Mouse (Mus musculus): Measurements from ENCODE around the gene Cpsf4l. TPM values are rescaled to one million over a fixed set of nuclear protein-coding genes. Genes with fewer than 3 reads are reported as not detected.
A peak's percentile ranks its signal among the peaks of the same experiment; 100 is the strongest.

The Cpsf4l gene
- total and polyA plus RNA-seq, 2 experiments, result 3.0 to 9.9 TPM

DNA sequence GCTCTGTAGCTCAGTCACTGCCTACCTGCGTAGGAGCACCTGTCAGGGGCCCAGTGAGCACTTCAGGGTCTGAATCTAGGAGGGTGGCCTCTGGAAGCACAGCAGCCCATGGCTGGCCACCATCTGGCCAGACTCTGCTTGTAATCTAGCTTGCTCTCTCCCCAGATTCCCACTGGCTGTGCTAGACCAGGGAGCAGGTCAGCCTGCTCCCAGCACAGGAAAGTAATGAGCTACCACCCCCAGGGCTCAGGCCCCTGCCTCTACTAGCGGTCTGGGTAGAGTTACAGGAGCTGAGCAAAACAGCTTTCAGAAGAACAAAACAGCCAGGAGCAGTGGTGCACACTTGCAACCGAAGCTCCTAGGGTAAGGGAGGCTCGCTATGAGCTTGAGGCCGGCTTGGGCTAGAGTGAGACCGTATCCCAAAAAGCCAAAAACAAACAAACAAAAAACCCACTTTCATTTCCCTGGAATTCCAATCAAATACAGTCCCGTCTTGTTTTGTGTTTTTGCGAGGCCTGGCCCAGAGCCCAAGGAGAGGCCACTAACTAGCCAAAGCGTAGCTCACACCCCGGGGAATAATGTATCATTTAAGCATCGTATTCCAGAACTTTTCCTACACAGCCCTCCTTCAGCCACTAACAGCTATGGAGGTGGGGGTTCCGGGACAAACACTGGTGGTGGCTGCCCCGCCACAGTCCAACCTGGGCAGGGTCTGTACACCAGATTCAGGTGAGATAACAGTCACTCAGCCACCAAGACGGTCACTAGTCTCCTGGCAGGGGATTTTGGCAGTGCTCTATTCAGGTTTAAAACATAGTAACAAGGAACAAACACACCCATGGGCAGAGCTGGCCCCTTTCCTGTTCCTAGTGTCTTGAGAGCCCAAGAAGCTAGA lies 17.4 kb upstream of the Cpsf4l start:
- H3K4me1 ChIP-seq (ENCODE audit: control insufficient read depth, insufficient read depth, low read length), result peaks cover 54% of the 10 kb centered on the region
- WGBS, result 64% methylated on average over 14 of the region's 14 CpGs
- TF ChIP-seq CTCF (IDR thresholded peaks at IDR 0.05; ENCODE audit: low read depth, low read length) (no peak), POLR2A (IDR thresholded peaks at IDR 0.05; ENCODE audit: extremely low read depth, insufficient read depth, low read length) (no peak)

DNA sequence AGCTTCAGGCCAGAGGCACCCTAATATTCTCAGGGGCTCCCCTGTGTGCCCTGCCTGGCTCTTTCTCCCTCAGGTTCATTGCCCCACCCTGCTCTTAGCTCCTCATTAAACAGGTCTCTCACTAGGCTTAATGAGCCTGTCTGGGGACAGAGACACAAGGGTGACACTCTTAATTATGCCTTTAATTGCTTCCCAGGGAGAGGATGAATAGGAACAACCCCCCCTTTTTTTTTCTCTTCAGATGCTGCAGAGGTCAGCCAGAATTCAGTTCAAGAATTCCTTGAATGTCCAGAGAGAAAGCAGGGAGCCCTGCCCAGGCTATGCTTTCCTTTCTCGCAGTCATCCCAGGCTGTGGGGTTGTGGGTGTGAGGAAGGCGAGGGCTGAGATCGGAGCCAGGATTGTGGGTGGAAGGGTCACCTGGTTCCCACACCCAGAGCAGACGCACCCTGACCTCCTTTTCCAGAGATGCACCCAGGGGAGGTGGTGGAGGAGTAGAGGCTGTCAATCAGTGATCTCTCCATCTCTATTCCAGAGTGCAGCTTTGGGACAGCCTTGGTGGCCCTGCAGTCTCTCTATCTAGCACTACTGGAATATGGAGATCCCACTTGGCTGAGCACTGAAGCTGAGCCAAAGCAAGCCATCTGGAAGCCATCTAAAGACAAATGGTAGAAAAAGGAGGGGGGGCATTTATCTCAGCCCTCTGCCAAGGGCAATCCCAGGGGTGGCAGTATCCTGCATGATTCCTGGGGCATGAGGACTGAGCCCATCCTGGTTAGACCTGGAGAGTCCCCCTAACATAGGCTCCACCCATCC lies 15.6 kb upstream of the Cpsf4l start:
- Histone ChIP-seq H3K4me1 (ENCODE audit: control insufficient read depth, insufficient read depth, low read length) (peaks cover 42% of the 10 kb centered on the region), H3K27me3 (ENCODE audit: control insufficient read depth, insufficient read depth, low read length) (no peaks in the 10 kb centered on the region), H3K4me3 (ENCODE audit: insufficient read depth, low read depth, low read length) (no peak overlapping the region), H3K36me3 (ENCODE audit: control insufficient read depth, insufficient read depth, low read length) (peaks cover 7% of the 10 kb centered on the region; the same call in 1 of the 2 replicates), H3K27ac (replicated peaks; ENCODE audit: insufficient read depth, low read depth, low read length) (peak overlapping the region; percentile 11; the same call in 1 of the 2 replicates), H3K79me2 (ENCODE audit: control insufficient read depth, insufficient read depth, low read length) (peaks cover 15% of the 10 kb centered on the region; the same call in 1 of the 2 replicates), H3K9ac (ENCODE audit: low read depth, low read length) (no peak overlapping the region)
- WGBS, result 13% methylated on average over 4 of the region's 4 CpGs
- TF ChIP-seq CTCF (IDR thresholded peaks at IDR 0.05; ENCODE audit: low read depth, low read length), result no peak
- no peak for TF ChIP-seq POLR2A (IDR thresholded peaks at IDR 0.05; ENCODE audit: extremely low read depth, insufficient read depth, low read length)
- DNase-seq (ENCODE audit: extremely low read depth, low read depth, low spot score), result peak; percentile 57

More for the DNA sequence above, 17.4 kb upstream of the Cpsf4l start:
- H3K27me3 ChIP-seq (ENCODE audit: control insufficient read depth, insufficient read depth, low read length), result no peaks in the 10 kb centered on the region
- peak overlapping the region; percentile 73 for H3K27ac ChIP-seq (replicated peaks; ENCODE audit: insufficient read depth, low read depth, low read length)
- H3K9ac ChIP-seq (ENCODE audit: low read depth, low read length), result peak overlapping the region; percentile 29; the same call in 1 of the 2 replicates
- H3K79me2 ChIP-seq (ENCODE audit: control insufficient read depth, insufficient read depth, low read length), result peaks cover 16% of the 10 kb centered on the region; the same call in 1 of the 2 replicates
- no peak for DNase-seq (ENCODE audit: extremely low read depth, low read depth, low spot score)
- H3K36me3 ChIP-seq (ENCODE audit: control insufficient read depth, insufficient read depth, low read length), result peaks cover 7% of the 10 kb centered on the region; the same call in 1 of the 2 replicates
- no peak overlapping the region for H3K4me3 ChIP-seq (ENCODE audit: insufficient read depth, low read depth, low read length)

DNA sequence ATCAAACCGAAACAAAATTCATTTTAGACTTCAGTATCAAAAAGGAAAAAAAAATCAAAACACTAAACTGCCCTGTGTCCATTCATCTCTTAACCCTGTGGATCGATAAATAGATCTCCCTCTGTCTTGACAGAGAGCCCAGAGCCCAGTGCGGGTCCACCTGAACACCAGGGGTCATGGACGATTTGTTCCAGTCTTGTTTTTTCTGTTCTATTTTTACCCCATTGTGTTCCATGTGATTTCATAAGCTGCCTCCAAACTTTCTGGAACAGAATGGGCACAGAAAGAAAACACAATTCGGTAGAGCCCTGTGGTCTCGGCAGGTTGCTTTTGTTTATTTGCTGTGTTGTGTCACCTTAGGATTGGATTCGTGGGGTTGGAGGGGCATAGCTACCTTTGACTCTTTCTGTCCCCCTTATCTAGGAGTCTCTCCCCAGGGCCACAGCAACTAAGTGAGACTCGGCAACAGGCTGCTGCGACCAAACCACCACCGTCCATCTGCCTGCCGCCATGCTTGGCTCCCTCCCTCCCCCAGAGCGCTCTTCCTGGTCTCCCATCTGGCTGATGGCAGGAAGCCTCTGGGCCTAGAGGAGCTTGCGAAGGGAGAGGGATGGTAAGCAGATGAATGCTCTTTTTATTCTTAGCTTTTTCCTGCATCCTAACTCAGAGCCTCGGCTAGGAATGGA lies 12.7 kb upstream of the Cpsf4l start:
- Histone ChIP-seq H3K79me2 (ENCODE audit: control insufficient read depth, insufficient read depth, low read length) (no peaks in the 10 kb centered on the region), H3K27me3 (ENCODE audit: control insufficient read depth, insufficient read depth, low read length) (no peaks in the 10 kb centered on the region), H3K36me3 (ENCODE audit: control insufficient read depth, insufficient read depth, low read length) (no peaks in the 10 kb centered on the region; the same call in 1 of the 2 replicates), H3K27ac (replicated peaks; ENCODE audit: insufficient read depth, low read depth, low read length) (peak overlapping the region; percentile 97), H3K9ac (ENCODE audit: low read depth, low read length) (peak overlapping the region; percentile 64), H3K4me1 (ENCODE audit: control insufficient read depth, insufficient read depth, low read length) (peaks cover 18% of the 10 kb centered on the region; the same call in 1 of the 2 replicates), H3K4me3 (ENCODE audit: insufficient read depth, low read depth, low read length) (peak overlapping the region; percentile 43; the same call in 1 of the 2 replicates)
- peak; percentile 98 for DNase-seq (ENCODE audit: extremely low read depth, low read depth, low spot score)
- 17% methylated on average over 14 of the region's 14 CpGs for WGBS
- TF ChIP-seq POLR2A (IDR thresholded peaks at IDR 0.05; ENCODE audit: extremely low read depth, insufficient read depth, low read length), result no peak
- no peak for TF ChIP-seq CTCF (IDR thresholded peaks at IDR 0.05; ENCODE audit: low read depth, low read length)

DNA sequence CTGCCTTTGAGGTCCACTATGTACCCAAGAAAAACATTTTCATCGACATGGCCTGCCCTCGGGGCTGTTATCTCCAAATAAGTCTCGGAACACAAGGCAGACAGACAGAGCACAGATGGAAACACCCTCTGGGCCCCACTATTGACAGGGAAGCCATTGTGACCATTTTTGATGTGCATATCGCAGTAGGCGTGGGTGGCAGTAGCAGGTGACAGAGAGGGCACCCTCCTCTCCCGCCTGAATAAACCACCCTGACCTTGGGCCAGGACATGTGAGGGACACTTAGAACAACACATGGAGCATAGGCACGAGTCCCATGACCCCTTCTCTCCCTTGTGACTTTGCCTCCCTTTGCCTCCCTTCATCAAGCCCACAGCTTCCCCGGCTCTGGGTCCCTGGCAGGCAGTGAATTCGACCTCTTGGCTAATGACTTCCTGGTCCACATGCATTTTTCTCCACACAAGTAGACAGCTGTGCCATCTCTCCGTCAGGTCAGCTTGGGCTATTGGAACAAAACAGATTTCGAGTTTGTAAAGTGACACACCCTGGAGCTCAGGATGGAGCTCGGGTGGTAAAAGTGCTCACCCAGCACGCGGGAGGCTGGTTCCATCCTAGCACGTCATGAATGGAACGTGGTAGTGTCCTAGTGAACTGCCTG lies 8.1 kb upstream of the Cpsf4l start:
- H3K79me2 ChIP-seq (ENCODE audit: control insufficient read depth, insufficient read depth, low read length), result no peaks in the 10 kb centered on the region
- no peaks in the 10 kb centered on the region for H3K27me3 ChIP-seq (ENCODE audit: control insufficient read depth, insufficient read depth, low read length)
- H3K4me1 ChIP-seq (ENCODE audit: control insufficient read depth, insufficient read depth, low read length), result peaks cover 5% of the 10 kb centered on the region; the same call in 1 of the 2 replicates
- no peak overlapping the region for H3K27ac ChIP-seq (replicated peaks; ENCODE audit: insufficient read depth, low read depth, low read length)
- no peak for DNase-seq (ENCODE audit: extremely low read depth, low read depth, low spot score)
- H3K4me3 ChIP-seq (ENCODE audit: insufficient read depth, low read depth, low read length), result no peak overlapping the region
- H3K9ac ChIP-seq (ENCODE audit: low read depth, low read length), result no peak overlapping the region
- TF ChIP-seq POLR2A (IDR thresholded peaks at IDR 0.05; ENCODE audit: extremely low read depth, insufficient read depth, low read length), result no peak
- no peak for TF ChIP-seq CTCF (IDR thresholded peaks at IDR 0.05; ENCODE audit: low read depth, low read length)
- WGBS, result 73% methylated on average over 16 of the region's 16 CpGs
- H3K36me3 ChIP-seq (ENCODE audit: control insufficient read depth, insufficient read depth, low read length), result no peaks in the 10 kb centered on the region

DNA sequence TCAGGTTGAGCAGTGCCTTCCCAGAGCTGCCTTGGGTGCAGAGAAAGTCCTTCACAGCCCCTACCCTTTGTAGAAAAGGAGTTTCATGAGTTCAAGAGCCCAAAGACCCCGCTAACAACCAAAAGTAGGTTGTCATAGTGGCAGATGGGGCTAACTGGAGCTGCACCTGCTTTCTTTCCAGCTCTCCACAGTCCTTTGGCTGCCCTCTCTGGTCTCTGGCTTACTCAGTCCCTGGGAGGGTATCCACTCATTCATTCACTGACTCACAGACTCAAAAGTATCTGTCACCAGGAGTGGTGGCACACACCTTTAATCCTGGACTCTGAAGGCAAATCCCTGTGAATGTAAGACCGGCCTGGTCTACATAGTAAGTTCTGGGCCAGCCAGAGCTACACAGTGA lies 6.3 kb upstream of the Cpsf4l start:
- Histone ChIP-seq H3K27ac (replicated peaks; ENCODE audit: insufficient read depth, low read depth, low read length) (no peak overlapping the region), H3K9ac (ENCODE audit: low read depth, low read length) (no peak overlapping the region), H3K27me3 (ENCODE audit: control insufficient read depth, insufficient read depth, low read length) (no peaks in the 10 kb centered on the region), H3K4me1 (ENCODE audit: control insufficient read depth, insufficient read depth, low read length) (peaks cover 2% of the 10 kb centered on the region; the same call in 1 of the 2 replicates), H3K36me3 (ENCODE audit: control insufficient read depth, insufficient read depth, low read length) (no peaks in the 10 kb centered on the region), H3K79me2 (ENCODE audit: control insufficient read depth, insufficient read depth, low read length) (no peaks in the 10 kb centered on the region), H3K4me3 (ENCODE audit: insufficient read depth, low read depth, low read length) (no peak overlapping the region)
- DNase-seq (ENCODE audit: extremely low read depth, low read depth, low spot score), result no peak
- WGBS, result 94% methylated on average over 2 of the region's 2 CpGs
- no peak for TF ChIP-seq POLR2A (IDR thresholded peaks at IDR 0.05; ENCODE audit: extremely low read depth, insufficient read depth, low read length)
- TF ChIP-seq CTCF (IDR thresholded peaks at IDR 0.05; ENCODE audit: low read depth, low read length), result no peak
